Comparison of ENCODE assay signal across 9 mouse cellular contexts in the genomic region with DNA sequence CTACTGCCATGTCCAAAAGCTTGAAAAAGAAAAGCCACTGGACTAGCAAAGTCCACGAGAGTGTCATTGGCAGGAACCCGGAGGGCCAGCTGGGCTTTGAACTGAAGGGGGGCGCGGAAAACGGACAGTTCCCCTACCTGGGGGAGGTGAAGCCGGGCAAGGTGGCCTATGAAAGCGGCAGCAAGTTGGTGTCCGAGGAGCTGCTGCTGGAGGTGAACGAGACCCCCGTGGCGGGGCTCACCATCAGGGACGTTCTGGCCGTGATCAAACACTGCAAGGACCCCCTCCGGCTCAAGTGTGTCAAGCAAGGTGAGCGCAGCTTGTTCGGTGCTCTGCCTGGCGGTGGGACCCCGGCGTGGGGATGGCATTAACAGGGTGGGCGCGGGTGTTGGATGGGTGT. TPM values are rescaled to one million over a fixed set of nuclear protein-coding genes. Genes with fewer than 3 reads are reported as not detected.
DNase-seq lines count a peak whose midpoint lies in the region; ATAC-seq and TF ChIP-seq lines count a peak whose summit lies in the region.
"Had no signal": no experiment of that assay in that cellular context is flagged by ENCODE, and none has a peak within 500 bp of the region (broad histone marks: within the 10 kb centered on the region; RNA-seq: fewer than 3 reads in every experiment).

No protein-coding gene starts in this region.

- no peak for TF ChIP-seq POLR2A in embryonic fibroblast, embryonic 13.5 days (IDR thresholded peaks at IDR 0.05; ENCODE audit: low read depth, low read length)
- TF ChIP-seq POLR2A in olfactory bulb, adult 2 months (IDR thresholded peaks at IDR 0.05; ENCODE audit: insufficient read depth, low read depth, low read length): no peak

- 0% methylated on average over 21 of the region's 21 CpGs for WGBS in hindbrain, embryonic 12.5 days
- WGBS in limb, embryonic 10.5 days: under 1% methylated on average over 21 of the region's 21 CpGs
- whole genome bisulfite sequencing in olfactory bulb, adult 2 months: under 1% methylated on average over 21 of the region's 21 CpGs

- no peaks in the 10 kb centered on the region for H3K9me3 ChIP-seq in hindbrain, embryonic 12.5 days (replicated peaks)
- H3K9me3 ChIP-seq in limb, embryonic 10.5 days (replicated peaks): no peaks in the 10 kb centered on the region

- ATAC-seq in hindbrain, embryonic 12.5 days (ENCODE audit: low FRiP score): peak; percentile 20

- peak overlapping the region; percentile 70 for H3K9ac ChIP-seq in hindbrain, embryonic 12.5 days

- H3K36me3 ChIP-seq in hindbrain, embryonic 12.5 days: no peaks in the 10 kb centered on the region
- no peaks in the 10 kb centered on the region for H3K36me3 ChIP-seq in limb, embryonic 10.5 days

- DNase-seq in gastrocnemius, postnatal 4 days (ENCODE audit: low spot score in 2 of 2): peak; percentile 18 to 20
- no peak for DNase-seq in gastrocnemius, adult 8-10 months (ENCODE audit: low spot score in 2 of 2)
- peak; percentile 13 for DNase-seq in adrenal gland, postnatal 25 days
- no peak for DNase-seq in limb, embryonic 10.5 days (ENCODE audit: low spot score)
- DNase-seq in T-cell, adult 2 months (ENCODE audit: low spot score): no peak

- H3K4me1 ChIP-seq in embryonic fibroblast, embryonic 13.5 days (ENCODE audit: control insufficient read depth, insufficient read depth, low read length): peaks cover 3% of the 10 kb centered on the region; the same call in 1 of the 2 replicates
- peaks cover 16% of the 10 kb centered on the region; the same call in 1 of the 2 replicates for H3K4me1 ChIP-seq in hindbrain, embryonic 12.5 days
- peaks cover 18% of the 10 kb centered on the region for H3K4me1 ChIP-seq in limb, embryonic 10.5 days
- H3K4me1 ChIP-seq in olfactory bulb, adult 2 months (ENCODE audit: control insufficient read depth, insufficient read depth, low read length): peaks cover 7% of the 10 kb centered on the region

- H3K27ac ChIP-seq in embryonic fibroblast, embryonic 13.5 days (ENCODE audit: insufficient read depth, low read length): peak overlapping the region; percentile 19; the same call in 1 of the 2 replicates
- H3K27ac ChIP-seq in hindbrain, embryonic 12.5 days: peak overlapping the region; percentile 55; the same call in 1 of the 2 replicates
- peak overlapping the region; percentile 90 for H3K27ac ChIP-seq in limb, embryonic 10.5 days
- H3K27ac ChIP-seq in olfactory bulb, adult 2 months (ENCODE audit: insufficient read depth, low read depth, low read length): peak overlapping the region; percentile 86

- peak overlapping the region; percentile 93 for H3K4me2 ChIP-seq in hindbrain, embryonic 12.5 days (replicated peaks)

- peak overlapping the region; percentile 70 for H3K4me3 ChIP-seq in embryonic fibroblast, embryonic 13.5 days (ENCODE audit: insufficient read depth, low read length)
- H3K4me3 ChIP-seq in hindbrain, embryonic 12.5 days: peak overlapping the region; percentile 72
- H3K4me3 ChIP-seq in limb, embryonic 10.5 days: peak overlapping the region; percentile 70
- peak overlapping the region; percentile 73 for H3K4me3 ChIP-seq in olfactory bulb, adult 2 months (ENCODE audit: insufficient read depth, low read depth, low read length)
- H3K4me3 ChIP-seq: myocyte had no signal

- H3K27me3 ChIP-seq in hindbrain, embryonic 12.5 days: no peaks in the 10 kb centered on the region
- H3K27me3 ChIP-seq in limb, embryonic 10.5 days (ENCODE audit: low read depth, poor library complexity, severe bottlenecking): peaks cover 18% of the 10 kb centered on the region

- TF ChIP-seq CTCF in embryonic fibroblast, embryonic 13.5 days (IDR thresholded peaks at IDR 0.05; ENCODE audit: borderline replicate concordance, insufficient read depth, low read length): no peak
- no peak for TF ChIP-seq CTCF in olfactory bulb, adult 2 months (IDR thresholded peaks at IDR 0.05; ENCODE audit: insufficient read depth, low read depth, low read length)

RNA-seq across cellular contexts. Expression of a gene that starts 0.4 kb away (rescaled TPM):
- total RNA-seq in gastrocnemius, postnatal 4 days (2021): 1 to 10 TPM; 6.6 TPM
- total RNA-seq in gastrocnemius, adult 8-10 months (2022): 1 to 10 TPM in 1 of 4 experiments, under 1 TPM in 3; 0.70 to 1.4 (median 0.88) TPM
- 10.4 and 12.1 TPM in 2 replicates for total RNA-seq in adrenal gland, postnatal 25 days (2021)
- 3.9 and 4.6 TPM in 2 replicates for polyA plus RNA-seq in embryonic fibroblast, embryonic 13.5 days (2011; ENCODE audit: insufficient read length, low read depth, missing spikeins)
- 16.6 and 18.5 TPM in 2 replicates for polyA plus RNA-seq in hindbrain, embryonic 12.5 days (2016; fragmentation: Nextera tagmentation; extraction: Ambion mirVana)
- polyA plus RNA-seq in limb, embryonic 10.5 days (2016; fragmentation: Nextera tagmentation; extraction: Ambion mirVana): 2.5 and 3.3 TPM in 2 replicates
- polyA plus RNA-seq in olfactory bulb, adult 2 months (2012; ENCODE audit: insufficient read depth, insufficient read length, low replicate concordance, missing spikeins): not detected in 2 replicates

Comparison
In these comparisons a context has a peak if more than half of its experiments do, and no peak if none do; other contexts are left out.
1. DNase-seq: peak in gastrocnemius, postnatal 4 days (2 of 2) and adrenal gland, postnatal 25 days (single experiment); none in gastrocnemius, adult 8-10 months (0 of 2), limb, embryonic 10.5 days (single experiment) and T-cell, adult 2 months (single experiment).
2. H3K27ac ChIP-seq: peak in every context shown above with its lines; median percentile 90 in limb, embryonic 10.5 days; 86 in olfactory bulb, adult 2 months; 55 in hindbrain, embryonic 12.5 days; 19 in embryonic fibroblast, embryonic 13.5 days.
3. Peak in every context shown above with its lines, with median percentiles within 50 percentile points of each other: H3K4me3 ChIP-seq.